Mouse (Mus musculus) NIH3T3 (cell line): ENCODE data around the gene Atoh7.
"Not testable (repeated sequence)": the region's sequence is repeated elsewhere in the genome, so short reads cannot be mapped to it uniquely, and the experiment has no call there.

ENCODE experiments used
- DNase-seq: peaks from one replicate; pipeline ENCODE4 v3.0.0-alpha.2; 2012; ENCODE audit warnings: low read depth

The Atoh7 gene

GRCm38 (mm10) chr10:63099521-63099920, at the start of gene Atoh7:
TSS of gene Atoh7 (plus strand) at chr10:63099651.
- DNase-seq = no peak

DNA sequence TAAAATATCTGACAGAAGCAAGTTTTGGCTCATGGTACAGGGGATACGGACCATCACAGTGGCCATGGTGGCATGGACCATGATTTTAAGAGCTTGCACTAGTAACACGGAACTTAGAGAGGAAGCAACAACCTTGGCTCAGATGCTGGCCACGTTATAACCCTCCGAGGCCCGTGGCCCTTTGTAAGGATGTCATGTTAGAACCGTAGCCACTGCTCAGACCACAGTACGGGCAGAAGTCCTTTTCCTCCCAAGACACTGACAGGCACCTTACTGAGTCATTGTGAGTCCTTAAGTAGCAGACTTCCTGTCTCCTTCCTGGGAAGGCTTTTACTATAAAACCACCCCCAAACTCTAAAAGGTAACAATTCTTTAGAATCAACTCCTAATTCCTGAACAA, 48.2 kb upstream of the Atoh7 start:
- no peak for DNase-seq

- DNase-seq = no peak
Observed at GRCm38 (mm10) chr10:63052011-63052410, 47.4 kb upstream of the Atoh7 start.

DNA sequence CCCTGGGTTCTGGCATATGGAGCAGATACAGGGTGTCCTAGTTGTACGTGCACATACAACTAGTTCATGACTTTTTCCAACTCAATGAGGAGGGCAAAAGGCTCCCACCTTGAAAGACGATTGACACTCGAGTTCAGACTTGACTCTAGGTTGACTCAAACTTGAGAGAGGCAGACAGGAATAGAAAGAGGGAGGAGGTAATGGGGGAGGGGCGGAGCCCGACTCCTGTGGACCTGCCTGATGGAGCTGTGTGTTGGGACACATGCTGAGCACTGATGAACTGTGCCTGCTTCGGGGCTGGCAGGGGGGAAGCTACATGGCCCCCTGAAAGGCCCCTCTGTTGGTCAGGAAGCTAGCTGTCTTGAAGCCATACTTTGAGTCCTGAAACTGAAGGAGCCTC, 46.4 kb upstream of the Atoh7 start:
- DNase-seq = peak; percentile 19

- not testable (repeated sequence) for DNase-seq
Observed at GRCm38 (mm10) chr10:63054071-63054470, 45.4 kb upstream of the Atoh7 start.

GRCm38 (mm10) chr10:63054586-63054985, 44.9 kb upstream of the Atoh7 start:
- DNase-seq = no peak

DNA sequence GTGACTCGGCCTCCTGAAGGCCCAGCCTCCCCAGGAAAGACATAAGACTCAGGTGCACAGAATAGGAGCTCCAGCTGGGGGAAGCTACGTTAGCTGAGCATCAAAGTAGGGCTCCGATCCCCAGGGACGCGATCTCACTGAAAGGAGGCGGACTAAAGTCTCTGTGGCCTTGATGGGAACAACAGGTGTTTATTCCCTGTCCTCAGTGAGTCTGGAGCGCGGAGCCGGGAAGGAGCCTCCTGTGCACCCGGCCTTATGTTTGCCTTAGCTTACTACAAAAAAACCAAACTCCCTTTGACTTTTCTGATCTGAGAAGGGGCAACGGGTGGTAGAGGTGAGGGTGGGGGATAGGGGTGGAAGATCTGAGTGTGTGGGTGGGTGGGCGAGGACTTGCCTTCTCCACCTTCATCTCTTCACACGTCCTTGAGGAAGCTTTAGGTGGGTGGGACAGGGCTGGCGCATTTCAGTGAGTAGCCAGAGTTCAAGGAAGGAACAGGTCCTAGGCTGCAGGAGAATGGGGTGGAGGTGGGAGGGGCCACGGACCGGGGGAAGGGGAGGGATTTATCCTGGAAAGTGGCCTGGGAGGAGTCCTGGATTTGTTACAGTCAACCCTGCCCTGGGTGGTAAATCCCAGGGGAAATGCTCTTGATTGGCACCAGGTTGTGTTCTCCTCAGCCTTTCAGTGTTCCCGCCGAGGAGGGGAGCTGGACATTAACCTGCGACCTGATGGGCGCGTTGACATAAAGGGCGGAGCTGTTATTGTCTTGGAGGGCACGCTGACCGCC, 42.3 kb upstream of the Atoh7 start:
- DNase-seq = no peak

- peak; percentile 37 for DNase-seq
Observed at GRCm38 (mm10) chr10:63059862-63060261, 39.6 kb upstream of the Atoh7 start, which contains the start of gene Pbld1. TSS of gene Pbld1 (plus strand) at chr10:63060162.

- DNase-seq = no peak
Observed at GRCm38 (mm10) chr10:63060406-63060805, 39.0 kb upstream of the Atoh7 start.

GRCm38 (mm10) chr10:63061266-63061665, 38.2 kb upstream of the Atoh7 start:
- no peak for DNase-seq

DNA sequence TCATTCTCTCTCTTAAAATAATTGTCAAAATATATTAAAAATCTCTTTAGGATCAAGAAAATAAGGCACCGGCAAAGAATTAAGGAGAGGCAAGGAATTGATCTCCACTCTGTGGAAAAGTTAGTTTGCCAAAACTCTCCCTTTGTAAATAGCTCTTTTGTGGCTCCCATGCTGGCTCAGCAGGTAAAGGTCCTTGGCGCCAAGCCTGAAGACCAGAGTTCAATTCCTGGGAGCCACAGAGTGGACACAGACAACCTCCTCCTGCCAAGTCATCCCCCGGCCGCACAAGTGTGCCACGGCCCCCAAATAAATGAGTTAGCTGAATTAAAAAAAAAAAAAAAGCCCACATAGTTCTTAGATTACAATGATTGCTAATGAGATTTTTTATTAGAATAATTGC, 36.8 kb upstream of the Atoh7 start:
- DNase-seq = no peak

GRCm38 (mm10) chr10:63063365-63063764, 36.1 kb upstream of the Atoh7 start:
- DNase-seq = no peak

GRCm38 (mm10) chr10:63064516-63064915, 34.9 kb upstream of the Atoh7 start:
- DNase-seq = no peak

- DNase-seq = no peak
Observed at GRCm38 (mm10) chr10:63065561-63065960, 33.9 kb upstream of the Atoh7 start.

DNA sequence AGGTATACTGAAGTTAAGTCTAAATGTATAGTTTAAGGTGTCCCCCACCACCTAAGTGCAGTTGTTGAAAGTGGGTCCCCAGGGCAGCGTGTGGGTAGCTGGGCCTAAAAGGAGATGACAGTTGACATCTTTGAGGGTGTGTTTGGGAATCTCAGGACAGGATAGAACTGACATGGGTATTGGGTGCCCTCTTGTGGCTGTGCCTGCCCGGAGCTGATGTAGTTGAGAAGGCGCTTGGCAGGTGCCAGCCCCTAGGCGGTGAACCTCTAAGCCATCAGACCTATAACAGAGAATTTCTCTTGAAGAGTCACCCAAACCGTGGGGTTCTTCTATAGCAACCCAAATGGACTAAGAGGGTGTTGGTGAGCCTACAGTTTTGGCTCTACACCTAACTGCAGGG, 33.5 kb upstream of the Atoh7 start:
- peak; percentile 89 for DNase-seq

GRCm38 (mm10) chr10:63086304-63086703, 13.1 kb upstream of the Atoh7 start:
- DNase-seq = no peak

DNA sequence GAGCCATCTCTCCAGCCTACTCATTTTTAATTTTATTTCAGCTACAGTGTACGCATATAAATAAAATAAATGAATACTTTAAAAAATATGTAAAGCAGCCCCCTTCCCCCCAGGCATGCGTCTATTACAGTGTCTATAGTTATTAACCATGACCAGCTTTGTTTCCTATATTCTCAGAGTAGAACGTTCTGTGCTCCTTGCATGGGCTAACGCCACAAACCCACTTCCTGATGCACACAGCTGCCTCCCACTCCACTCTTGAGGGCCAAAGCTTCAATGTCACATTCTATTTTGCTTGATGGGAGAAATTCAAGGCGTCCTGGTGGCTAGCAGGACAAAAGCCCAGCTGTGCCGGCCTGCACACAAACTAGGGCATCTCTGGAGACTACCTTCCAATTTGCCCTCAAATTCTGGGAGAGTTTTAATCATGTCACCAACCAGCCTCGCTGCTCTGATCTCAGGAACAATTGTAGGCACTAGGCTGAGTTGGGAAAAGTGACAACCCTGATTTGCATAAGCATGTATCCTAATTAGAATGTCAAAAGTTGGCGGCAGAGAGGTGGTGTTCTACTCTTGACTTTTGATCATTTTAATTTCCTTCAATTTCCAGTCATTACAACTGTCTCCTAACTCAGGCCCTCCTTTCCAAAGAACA, 10.2 kb upstream of the Atoh7 start:
- no peak for DNase-seq

DNA sequence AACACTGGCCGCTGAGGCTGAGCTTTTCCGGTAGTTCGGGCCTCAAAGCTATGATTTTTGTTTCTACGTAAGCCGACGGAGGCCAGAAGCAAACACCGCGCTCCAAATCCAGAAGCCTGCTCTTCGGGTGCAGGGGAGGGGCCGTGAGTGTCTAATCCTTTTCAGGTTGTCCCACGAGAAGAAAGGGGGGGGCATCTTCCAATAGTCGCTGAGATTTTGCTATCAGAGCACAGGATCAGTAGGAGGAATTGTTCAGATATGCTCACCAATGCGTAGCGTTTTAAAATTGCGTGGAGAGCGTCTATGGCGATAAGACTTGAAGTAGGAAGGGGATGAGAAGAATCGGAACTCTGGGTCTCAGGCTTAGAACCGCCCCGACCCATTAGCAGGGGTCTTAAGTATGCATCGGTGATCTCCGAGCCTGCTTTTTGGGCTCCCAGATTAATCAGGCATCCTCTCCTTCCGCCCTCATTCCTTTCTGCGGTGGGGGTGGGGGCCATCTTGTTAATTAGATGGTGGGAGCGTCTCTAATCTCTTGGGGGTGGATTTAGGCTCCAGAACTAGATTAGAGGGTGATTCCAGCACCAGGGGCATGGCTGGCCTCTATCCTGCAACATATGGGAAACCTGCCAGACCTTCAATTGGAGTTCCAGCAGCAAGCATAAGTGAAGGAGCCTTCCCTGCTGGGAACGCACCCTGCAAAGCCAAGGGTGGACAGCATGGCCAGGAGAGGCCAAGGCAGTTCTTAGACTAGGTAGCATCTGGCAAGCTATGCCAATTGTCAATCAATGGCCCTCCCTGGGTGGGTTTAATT, 9.5 kb upstream of the Atoh7 start:
- DNase-seq = peak; percentile 10

GRCm38 (mm10) chr10:63091915-63092314, 7.5 kb upstream of the Atoh7 start:
- DNase-seq = no peak

DNA sequence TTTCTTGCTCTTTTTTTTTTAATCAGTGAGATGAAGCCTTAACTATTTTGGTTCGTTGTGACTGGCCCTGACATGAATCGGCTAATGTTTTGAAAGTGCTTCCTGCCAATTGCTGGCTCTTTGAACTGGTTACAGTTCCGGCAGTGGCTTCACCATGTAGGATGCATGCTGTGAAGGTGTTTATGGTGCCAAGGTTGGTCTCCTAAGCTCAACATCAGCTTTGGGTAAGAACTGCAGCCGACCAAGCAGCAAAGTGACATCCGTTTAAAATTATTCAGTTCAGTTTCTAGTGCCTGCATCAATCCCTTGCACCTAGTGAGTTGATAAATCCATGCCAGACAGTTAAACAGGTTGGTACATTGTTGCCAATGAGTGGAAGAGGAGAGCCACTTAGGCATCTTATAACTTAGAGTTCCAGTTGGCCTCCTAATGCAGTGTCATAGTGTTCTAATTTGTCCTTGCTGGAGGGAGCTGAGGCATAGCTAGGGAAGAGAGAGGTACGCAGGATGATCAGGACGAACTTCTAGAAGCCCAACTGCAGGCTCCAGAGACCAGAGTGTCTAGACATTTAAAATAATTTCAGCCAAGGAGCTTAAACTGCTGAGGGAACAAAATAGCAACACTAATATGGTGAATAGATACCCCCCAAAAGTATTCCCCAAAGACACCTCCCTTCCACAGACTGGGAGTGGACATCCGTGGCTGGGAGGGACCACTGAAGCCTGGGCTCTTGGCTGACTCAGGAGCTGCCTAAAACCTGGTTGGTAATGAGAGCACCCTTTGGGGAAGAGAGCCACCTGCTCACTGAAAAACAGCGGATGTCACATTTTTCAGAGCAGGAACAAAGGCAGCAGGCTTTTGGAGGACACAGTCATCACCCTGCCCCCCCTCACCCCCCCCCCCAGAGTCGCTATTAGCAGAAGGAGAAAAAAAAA, 6.6 kb upstream of the Atoh7 start:
- no peak for DNase-seq

DNA sequence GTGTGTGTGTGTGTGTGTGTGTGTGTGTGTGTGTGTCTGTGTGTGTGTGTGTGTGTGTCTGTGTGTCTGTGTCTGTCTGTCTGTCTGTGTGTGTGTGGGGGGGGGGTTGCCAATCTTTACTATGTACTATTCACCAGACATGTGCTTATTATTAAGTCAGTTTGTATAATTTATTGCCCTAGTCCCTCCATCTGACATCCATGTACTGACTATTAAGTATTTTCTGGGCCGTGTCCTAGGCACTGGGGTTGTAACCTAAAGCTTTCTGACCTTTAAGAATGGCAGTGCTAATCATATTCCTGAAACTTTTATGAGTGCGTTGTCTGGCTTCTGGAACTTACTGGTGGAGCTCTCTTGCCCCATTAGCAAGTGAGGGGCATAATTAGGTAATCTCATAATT, 2.7 kb upstream of the Atoh7 start:
- DNase-seq = peak; percentile 8

DNA sequence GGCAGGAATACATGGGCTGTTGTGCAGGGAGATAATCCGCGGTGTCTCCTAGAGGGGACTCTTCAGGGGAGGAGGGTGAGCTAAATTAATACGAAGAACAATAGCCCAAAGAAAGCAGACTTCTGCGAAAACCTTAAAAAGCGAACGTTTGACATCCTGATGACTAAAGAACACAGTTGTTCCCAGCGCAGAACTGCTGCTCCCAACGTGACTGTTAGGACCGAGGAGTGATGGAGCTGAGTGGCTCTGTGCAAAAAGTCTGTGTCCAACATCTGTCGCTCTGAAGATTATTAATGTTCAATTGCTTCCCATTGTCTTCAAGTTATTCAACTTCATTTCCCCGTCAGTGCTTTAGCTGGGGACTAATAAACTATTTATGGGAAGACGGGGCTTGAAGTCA, 1.3 kb upstream of the Atoh7 start:
- no peak for DNase-seq
